Mouse (Mus musculus): ENCODE measurements around the gene Cops2. TPM values are rescaled to one million over a fixed set of nuclear protein-coding genes. Genes with fewer than 3 reads are reported as not detected.
A peak's percentile ranks its signal among the peaks of the same experiment; 100 is the strongest.

The Cops2 gene
- total and polyA plus RNA-seq, 2 experiments from 2014 or later = 45.8 to 51.1 TPM

DNA sequence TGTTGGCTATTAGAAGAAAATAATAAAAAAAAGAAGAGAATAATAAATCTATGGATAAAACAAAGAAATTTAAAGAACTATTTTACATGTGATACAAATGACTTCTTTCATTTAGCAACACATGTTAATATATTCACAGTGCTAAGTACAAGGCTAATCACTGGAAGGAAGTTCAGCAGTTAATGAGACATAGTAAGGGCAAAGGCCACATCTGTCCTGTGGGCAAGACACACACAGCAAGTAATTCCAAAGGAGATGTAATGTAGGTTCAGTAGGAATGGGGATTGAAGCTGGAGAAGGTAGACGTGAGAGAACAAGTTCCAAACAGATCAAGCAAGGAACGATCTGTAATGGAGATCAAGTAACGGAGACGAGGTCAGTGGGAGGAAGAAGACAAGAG lies 74.5 kb downstream of the Cops2 start:
- Histone ChIP-seq H3K4me2 (ENCODE audit: low read depth, low read length) (no peak overlapping the region), H3K4me1 (ENCODE audit: control insufficient read depth, insufficient read depth) (peaks cover 31% of the 10 kb centered on the region), H3K9ac (replicated peaks; ENCODE audit: low read depth, low read length) (no peak overlapping the region), H3K9me3 (replicated peaks; ENCODE audit: control insufficient read depth, low read length) (no peaks in the 10 kb centered on the region), H3K36me3 (replicated peaks; ENCODE audit: control insufficient read depth, insufficient read depth, low read length) (no peaks in the 10 kb centered on the region; the same call in 1 of the 2 replicates), H3K4me3 (ENCODE audit: low read depth, low read length) (no peak overlapping the region), H3K27ac (ENCODE audit: low read depth) (no peak overlapping the region), H3K27me3 (ENCODE audit: control insufficient read depth, insufficient read depth, low read length) (no peaks in the 10 kb centered on the region)
- TF ChIP-seq CTCF (IDR thresholded peaks at IDR 0.05; ENCODE audit: low read depth) = no peak
- no peak for TF ChIP-seq EP300 (IDR thresholded peaks at IDR 0.05; ENCODE audit: low read depth)
- 77% methylated on average over 4 of the region's 4 CpGs for WGBS
- no peak for DNase-seq (ENCODE audit: low spot score)
- no peak for ATAC-seq (ENCODE audit: insufficient read depth, low read depth)

DNA sequence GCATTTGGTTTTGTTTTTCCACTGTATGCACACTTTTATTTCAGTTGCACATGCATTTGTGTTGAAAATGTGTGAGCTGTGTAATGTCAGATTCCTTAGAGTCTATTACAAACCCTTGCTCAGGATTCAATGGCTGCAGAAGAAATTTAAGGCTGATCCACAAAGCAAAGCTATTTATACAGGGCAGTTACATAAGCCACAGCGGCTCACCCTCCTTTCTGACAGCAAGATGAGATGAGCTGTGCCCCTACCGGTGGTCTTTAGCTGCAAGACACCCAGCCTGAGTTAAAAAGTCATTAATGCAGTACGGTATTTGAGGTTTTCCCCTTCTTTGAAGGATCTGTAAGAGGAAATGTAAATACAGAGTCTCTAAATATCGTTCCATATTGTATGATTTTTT lies 75.1 kb downstream of the Cops2 start:
- DNase-seq (ENCODE audit: low spot score) (no peak), ATAC-seq (ENCODE audit: insufficient read depth, low read depth) (no peak)
- H3K4me1 ChIP-seq (ENCODE audit: control insufficient read depth, insufficient read depth) = peaks cover 31% of the 10 kb centered on the region
- no peaks in the 10 kb centered on the region for H3K9me3 ChIP-seq (replicated peaks; ENCODE audit: control insufficient read depth, low read length)
- H3K27ac ChIP-seq (ENCODE audit: low read depth) = no peak overlapping the region
- no peak for TF ChIP-seq CTCF (IDR thresholded peaks at IDR 0.05; ENCODE audit: low read depth)
- no peak for TF ChIP-seq EP300 (IDR thresholded peaks at IDR 0.05; ENCODE audit: low read depth)
- H3K4me2 ChIP-seq (ENCODE audit: low read depth, low read length) = no peak overlapping the region
- WGBS = 50% methylated on average over 4 of the region's 4 CpGs
- no peak overlapping the region for H3K9ac ChIP-seq (replicated peaks; ENCODE audit: low read depth, low read length)
- H3K36me3 ChIP-seq (replicated peaks; ENCODE audit: control insufficient read depth, insufficient read depth, low read length) = no peaks in the 10 kb centered on the region; the same call in 1 of the 2 replicates
- H3K4me3 ChIP-seq (ENCODE audit: low read depth, low read length) = no peak overlapping the region
- no peaks in the 10 kb centered on the region for H3K27me3 ChIP-seq (ENCODE audit: control insufficient read depth, insufficient read depth, low read length)

DNA sequence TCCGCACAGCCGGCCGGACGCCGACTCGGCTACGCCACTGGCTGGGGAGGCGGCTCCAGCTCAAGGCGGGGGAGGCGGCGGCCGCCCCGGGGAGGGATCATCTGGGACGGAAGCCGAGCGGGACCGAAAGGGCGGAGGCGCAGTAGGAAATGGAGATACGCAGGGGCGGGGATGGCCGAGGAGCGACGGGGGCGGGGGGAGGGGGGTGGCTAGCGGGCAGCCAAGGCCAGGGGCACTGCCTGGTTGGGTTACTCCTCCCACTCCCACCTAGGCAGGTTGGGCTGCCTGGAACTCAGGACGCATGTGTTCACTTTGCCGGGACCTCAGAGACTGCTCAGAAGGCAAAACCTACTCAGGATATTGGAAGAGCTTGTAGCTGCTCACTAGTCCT lies 76.2 kb downstream of the Cops2 start, which contains the start of gene Secisbp2l:
Secisbp2l (minus strand) TSS at position 152 of the 391 bp plus-strand sequence.
- TF ChIP-seq CTCF (IDR thresholded peaks at IDR 0.05; ENCODE audit: low read depth) (no peak), EP300 (IDR thresholded peaks at IDR 0.05; ENCODE audit: low read depth) (no peak)
- Histone ChIP-seq H3K27me3 (ENCODE audit: control insufficient read depth, insufficient read depth, low read length) (no peaks in the 10 kb centered on the region), H3K4me1 (ENCODE audit: control insufficient read depth, insufficient read depth) (peaks cover 23% of the 10 kb centered on the region), H3K4me3 (ENCODE audit: low read depth, low read length) (peak within 1 kb of the TSS; percentile 84), H3K9ac (replicated peaks; ENCODE audit: low read depth, low read length) (peak within 1 kb of the TSS; percentile 90), H3K36me3 (replicated peaks; ENCODE audit: control insufficient read depth, insufficient read depth, low read length) (no peaks in the 10 kb centered on the region; the same call in 1 of the 2 replicates), H3K4me2 (ENCODE audit: low read depth, low read length) (peak within 1 kb of the TSS; percentile 68), H3K27ac (ENCODE audit: low read depth) (peak within 1 kb of the TSS; percentile 93), H3K9me3 (replicated peaks; ENCODE audit: control insufficient read depth, low read length) (no peaks in the 10 kb centered on the region)
- peak; percentile 93 for DNase-seq (ENCODE audit: low spot score)
- peak; percentile 96 for ATAC-seq (ENCODE audit: insufficient read depth, low read depth)
- under 1% methylated on average over 28 of the region's 28 CpGs for WGBS

DNA sequence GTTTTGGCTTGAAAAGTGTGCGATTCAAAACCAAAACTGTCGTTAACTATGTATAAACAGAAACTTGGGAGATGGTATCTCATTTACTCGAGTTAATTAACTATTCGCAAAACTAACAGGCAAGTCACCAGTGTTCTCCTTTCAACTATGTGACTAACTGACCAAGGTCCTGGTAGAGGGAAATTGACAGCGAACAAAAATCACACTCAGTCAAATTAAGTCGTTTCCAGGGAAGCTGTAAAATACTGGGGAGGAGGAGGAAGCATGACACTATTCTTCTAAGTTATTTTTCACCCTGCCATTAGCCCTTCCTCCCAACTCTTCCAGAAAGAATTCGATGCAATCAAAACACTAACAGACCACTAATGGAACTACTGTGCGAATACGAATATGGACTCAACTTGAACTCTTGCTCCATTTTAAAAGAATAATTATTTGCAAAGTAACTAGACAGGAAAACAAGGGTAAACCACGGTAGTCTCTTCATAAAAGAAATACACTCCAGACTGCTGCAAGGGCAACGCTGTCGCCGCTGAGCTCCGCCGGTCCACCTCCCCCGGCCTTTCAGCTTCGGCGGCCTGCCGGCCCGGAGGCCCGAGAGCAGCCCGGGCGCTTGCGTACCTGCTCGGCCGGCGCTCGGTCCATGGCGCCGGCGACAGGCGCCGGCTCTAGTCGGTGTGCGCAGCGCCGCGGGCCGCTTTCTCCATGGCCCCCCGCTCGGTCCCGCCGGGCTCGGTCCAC lies 76.8 kb downstream of the Cops2 start:
- peak; percentile 3; the same call in 1 of the 2 replicates for ATAC-seq (ENCODE audit: insufficient read depth, low read depth)
- WGBS = 2% methylated on average over 43 of the region's 44 CpGs

DNA sequence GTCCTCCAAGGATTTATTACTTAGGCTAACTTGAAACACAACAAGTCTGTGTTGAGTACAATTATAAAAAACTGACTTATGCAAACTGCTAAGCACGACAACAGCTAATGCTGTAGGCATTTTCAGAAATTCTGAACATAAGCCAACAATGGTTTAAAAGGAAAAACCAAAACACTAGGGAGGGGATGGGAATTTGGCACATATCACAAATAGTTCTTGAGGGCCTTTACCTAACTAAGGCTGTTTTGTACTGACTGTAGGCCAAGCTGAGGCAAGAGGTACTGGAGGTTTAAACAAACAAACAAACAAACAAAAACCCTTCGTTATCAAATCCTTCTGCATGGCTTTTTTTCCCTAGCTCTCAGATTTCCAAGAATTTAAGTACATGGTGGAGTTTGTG lies 77.9 kb downstream of the Cops2 start:
- H3K9ac ChIP-seq (replicated peaks; ENCODE audit: low read depth, low read length) = peak overlapping the region; percentile 90; the same call in 1 of the 2 replicates
- 61% methylated on average over 2 of the region's 2 CpGs for WGBS
- H3K4me2 ChIP-seq (ENCODE audit: low read depth, low read length) = peak overlapping the region; percentile 68
- DNase-seq (ENCODE audit: low spot score) (no peak), ATAC-seq (ENCODE audit: insufficient read depth, low read depth) (no peak)
- H3K4me3 ChIP-seq (ENCODE audit: low read depth, low read length) = peak overlapping the region; percentile 84; the same call in 1 of the 2 replicates
- no peak for TF ChIP-seq CTCF (IDR thresholded peaks at IDR 0.05; ENCODE audit: low read depth)
- TF ChIP-seq EP300 (IDR thresholded peaks at IDR 0.05; ENCODE audit: low read depth) = no peak
- peaks cover 19% of the 10 kb centered on the region for H3K4me1 ChIP-seq (ENCODE audit: control insufficient read depth, insufficient read depth)
- H3K27ac ChIP-seq (ENCODE audit: low read depth) = no peak overlapping the region
- no peaks in the 10 kb centered on the region for H3K27me3 ChIP-seq (ENCODE audit: control insufficient read depth, insufficient read depth, low read length)
- no peaks in the 10 kb centered on the region; the same call in 1 of the 2 replicates for H3K36me3 ChIP-seq (replicated peaks; ENCODE audit: control insufficient read depth, insufficient read depth, low read length)
- H3K9me3 ChIP-seq (replicated peaks; ENCODE audit: control insufficient read depth, low read length) = no peaks in the 10 kb centered on the region

More for the DNA sequence above, 76.8 kb downstream of the Cops2 start:
- Histone ChIP-seq H3K9ac (replicated peaks; ENCODE audit: low read depth, low read length) (peak overlapping the region; percentile 90), H3K36me3 (replicated peaks; ENCODE audit: control insufficient read depth, insufficient read depth, low read length) (no peaks in the 10 kb centered on the region; the same call in 1 of the 2 replicates), H3K27ac (ENCODE audit: low read depth) (peak overlapping the region; percentile 93), H3K4me3 (ENCODE audit: low read depth, low read length) (peak overlapping the region; percentile 84), H3K27me3 (ENCODE audit: control insufficient read depth, insufficient read depth, low read length) (no peaks in the 10 kb centered on the region), H3K4me1 (ENCODE audit: control insufficient read depth, insufficient read depth) (peaks cover 19% of the 10 kb centered on the region), H3K9me3 (replicated peaks; ENCODE audit: control insufficient read depth, low read length) (no peaks in the 10 kb centered on the region), H3K4me2 (ENCODE audit: low read depth, low read length) (peak overlapping the region; percentile 68)
- DNase-seq (ENCODE audit: low spot score) = no peak
- TF ChIP-seq EP300 (IDR thresholded peaks at IDR 0.05; ENCODE audit: low read depth) (no peak), CTCF (IDR thresholded peaks at IDR 0.05; ENCODE audit: low read depth) (no peak)

Other genes starting within 250 kb of the Cops2 start
- 1.5 and 2.2 TPM in 2 replicates for gene Cep152, start 234.0 kb downstream of the Cops2 start, total RNA-seq (2014; rRNA removed; ENCODE audit: low replicate concordance)
- gene Cep152, start 234.0 kb downstream of the Cops2 start, polyA plus RNA-seq (2015; fragmentation: Nextera tagmentation; extraction: Ambion mirVana) = 1.2 and 1.3 TPM in 2 replicates
- gene Eid1, start 186.0 kb downstream of the Cops2 start, total RNA-seq (2014; rRNA removed; ENCODE audit: low replicate concordance) = 70.4 and 83.6 TPM in 2 replicates
- gene Eid1, start 186.0 kb downstream of the Cops2 start, polyA plus RNA-seq (2015; fragmentation: Nextera tagmentation; extraction: Ambion mirVana) = 80.7 and 87.4 TPM in 2 replicates
- 1.2 and 4.4 TPM in 2 replicates for gene Shc4, start 135.0 kb downstream of the Cops2 start, total RNA-seq (2014; rRNA removed; ENCODE audit: low replicate concordance)
- 0.44 and 0.49 TPM in 2 replicates for gene Shc4, start 135.0 kb downstream of the Cops2 start, polyA plus RNA-seq (2015; fragmentation: Nextera tagmentation; extraction: Ambion mirVana)
- gene Secisbp2l, start 76.3 kb downstream of the Cops2 start, total RNA-seq (2014; rRNA removed; ENCODE audit: low replicate concordance) = 15.6 and 44.3 TPM in 2 replicates
- 9.9 and 10.5 TPM in 2 replicates for gene Secisbp2l, start 76.3 kb downstream of the Cops2 start, polyA plus RNA-seq (2015; fragmentation: Nextera tagmentation; extraction: Ambion mirVana)
- gene Galk2, start within 50 bp of the Cops2 start, total RNA-seq (2014; rRNA removed; ENCODE audit: low replicate concordance) = 47.1 and 53.4 TPM in 2 replicates
- 23.5 and 25.1 TPM in 2 replicates for gene Galk2, start within 50 bp of the Cops2 start, polyA plus RNA-seq (2015; fragmentation: Nextera tagmentation; extraction: Ambion mirVana)
- gene Fgf7, start 175.5 kb upstream of the Cops2 start, total RNA-seq (2014; rRNA removed; ENCODE audit: low replicate concordance) = not detected in 2 replicates
- gene Fgf7, start 175.5 kb upstream of the Cops2 start, polyA plus RNA-seq (2015; fragmentation: Nextera tagmentation; extraction: Ambion mirVana) = 0.44 and 0.52 TPM in 2 replicates